Mouse (Mus musculus) limb, embryonic 10.5 days (tissue): ENCODE results near the gene Zeb2. TPM values are rescaled to one million over a fixed set of nuclear protein-coding genes. Genes with fewer than 3 reads are reported as not detected.

ENCODE experiments used
- DNase-seq: peaks from one replicate; pipeline ENCODE4 v3.0.0-alpha.2; 2017; ENCODE audit warnings: low spot score
- H3K27ac ChIP-seq: fragments of 300-500 bp; sonication (generic); 2 replicates; pipeline ENCODE4 v1.5.1; 2016; ENCODE audit warnings: mild to moderate bottlenecking
- H3K27me3 ChIP-seq: fragments of 300-500 bp; sonication (generic); 2 replicates; pipeline ENCODE4 v1.6.1; 2016; ENCODE audit warnings: low read depth, mild to moderate bottlenecking; ENCODE audit not compliant: poor library complexity, severe bottlenecking
- H3K36me3 ChIP-seq: fragments of 300-500 bp; sonication (generic); 2 replicates; pipeline ENCODE4 v1.6.1; 2016; ENCODE audit warnings: mild to moderate bottlenecking, moderate library complexity
- H3K4me1 ChIP-seq: fragments of 300-500 bp; sonication (generic); 2 replicates; pipeline ENCODE4 v1.6.1; 2016
- H3K4me3 ChIP-seq: fragments of 300-500 bp; sonication (generic); 2 replicates; pipeline ENCODE4 v1.5.1; 2016; ENCODE audit warnings: mild to moderate bottlenecking, moderate library complexity
- H3K9me3 ChIP-seq: fragments of 300-500 bp; sonication (generic); replicated peaks from 2 replicates; pipeline ENCODE4 v1.6.1; 2016; ENCODE audit warnings: mild to moderate bottlenecking
- WGBS: fragments of 180-500 bp; shearing (Covaris S2); methylation state at CpG from one replicate; pipeline ENCODE4 v1.1.7; 2016; 5-methylcytosine and 5-hydroxymethylcytosine counted together
- polyA plus RNA-seq: library from polyadenylated mRNA; unstranded; fragments of >200 nt; fragmentation: Nextera tagmentation; extraction: Ambion mirVana; gene quantifications from 2 replicates; pipeline ENCODE4 v1.2.1, GENCODE M21; 2016

Zeb2 gene
- polyA plus RNA-seq, 1 experiment from 2014 or later = 5.3 TPM

- peaks cover 61% of the 10 kb centered on the region for H3K4me1 ChIP-seq
- H3K27me3 ChIP-seq = no peaks in the 10 kb centered on the region
- H3K36me3 ChIP-seq = no peaks in the 10 kb centered on the region
- 70% methylated on average over 2 of the region's 2 CpGs for WGBS
- H3K4me3 ChIP-seq = no peak overlapping the region
- H3K27ac ChIP-seq = no peak overlapping the region
- H3K9me3 ChIP-seq = no peaks in the 10 kb centered on the region
- DNase-seq = no peak
These were observed 65.9 kb downstream of the Zeb2 start for GRCm38 (mm10) chr2:45051321-45051720.

- Histone ChIP-seq H3K9me3 (no peaks in the 10 kb centered on the region), H3K27me3 (no peaks in the 10 kb centered on the region), H3K4me3 (no peak overlapping the region), H3K36me3 (no peaks in the 10 kb centered on the region), H3K27ac (no peak overlapping the region), H3K4me1 (peaks cover 61% of the 10 kb centered on the region)
- DNase-seq = no peak
- WGBS = 77% methylated on average over 4 of the region's 4 CpGs
These were observed 67.3 kb downstream of the Zeb2 start for GRCm38 (mm10) chr2:45049923-45050322.

- WGBS = 69% methylated on average over 2 of the region's 2 CpGs
- Histone ChIP-seq H3K4me3 (no peak overlapping the region), H3K36me3 (no peaks in the 10 kb centered on the region), H3K27ac (no peak overlapping the region), H3K4me1 (peaks cover 61% of the 10 kb centered on the region), H3K9me3 (no peaks in the 10 kb centered on the region), H3K27me3 (no peaks in the 10 kb centered on the region)
- DNase-seq = no peak
These were observed 67.9 kb downstream of the Zeb2 start for GRCm38 (mm10) chr2:45049279-45049678.

- WGBS = 60% methylated on average over 13 of the region's 13 CpGs
- no peaks in the 10 kb centered on the region for H3K36me3 ChIP-seq
- DNase-seq = no peak
- H3K27ac ChIP-seq = no peak overlapping the region
- H3K4me3 ChIP-seq = no peak overlapping the region
- H3K27me3 ChIP-seq = peaks cover 23% of the 10 kb centered on the region
- peaks cover 46% of the 10 kb centered on the region for H3K4me1 ChIP-seq
- H3K9me3 ChIP-seq = no peaks in the 10 kb centered on the region
These were observed 76.4 kb downstream of the Zeb2 start for GRCm38 (mm10) chr2:45040706-45041312.

- Histone ChIP-seq H3K4me3 (no peak overlapping the region), H3K27ac (no peak overlapping the region), H3K9me3 (no peaks in the 10 kb centered on the region), H3K4me1 (peaks cover 34% of the 10 kb centered on the region), H3K27me3 (peaks cover 23% of the 10 kb centered on the region), H3K36me3 (no peaks in the 10 kb centered on the region)
- no peak for DNase-seq
These were observed 77.7 kb downstream of the Zeb2 start for GRCm38 (mm10) chr2:45039503-45039902.

- Histone ChIP-seq H3K4me1 (peaks cover 28% of the 10 kb centered on the region), H3K9me3 (no peaks in the 10 kb centered on the region), H3K36me3 (no peaks in the 10 kb centered on the region), H3K27ac (no peak overlapping the region), H3K27me3 (no peaks in the 10 kb centered on the region), H3K4me3 (no peak overlapping the region)
- WGBS = 92% methylated on average over 7 of the region's 7 CpGs
- DNase-seq = no peak
These were observed 89.0 kb downstream of the Zeb2 start for GRCm38 (mm10) chr2:45028091-45028638.

GRCm38 (mm10) chr2:45017186-45017800 is 99.9 kb downstream of the Zeb2 start:
- DNase-seq = no peak
- H3K4me3 ChIP-seq = no peak overlapping the region
- H3K27me3 ChIP-seq = no peaks in the 10 kb centered on the region
- H3K4me1 ChIP-seq = no peaks in the 10 kb centered on the region
- H3K27ac ChIP-seq = no peak overlapping the region
- H3K9me3 ChIP-seq = no peaks in the 10 kb centered on the region
- H3K36me3 ChIP-seq = no peaks in the 10 kb centered on the region
- 87% methylated on average over 5 of the region's 5 CpGs for WGBS

- H3K4me3 ChIP-seq = no peak overlapping the region
- H3K27ac ChIP-seq = no peak overlapping the region
- no peak for DNase-seq
- no peaks in the 10 kb centered on the region for H3K9me3 ChIP-seq
- H3K36me3 ChIP-seq = no peaks in the 10 kb centered on the region
- H3K4me1 ChIP-seq = peaks cover 5% of the 10 kb centered on the region
- WGBS = 92% methylated on average over 5 of the region's 5 CpGs
- no peaks in the 10 kb centered on the region for H3K27me3 ChIP-seq
These were observed 103.9 kb downstream of the Zeb2 start for GRCm38 (mm10) chr2:45013325-45013724.

GRCm38 (mm10) chr2:45012676-45013075 is 104.5 kb downstream of the Zeb2 start:
- no peak overlapping the region for H3K4me3 ChIP-seq
- peaks cover 5% of the 10 kb centered on the region for H3K4me1 ChIP-seq
- H3K27me3 ChIP-seq = no peaks in the 10 kb centered on the region
- DNase-seq = no peak
- no peaks in the 10 kb centered on the region for H3K36me3 ChIP-seq
- WGBS = 91% methylated on average over 3 of the region's 3 CpGs
- H3K9me3 ChIP-seq = no peaks in the 10 kb centered on the region
- H3K27ac ChIP-seq = no peak overlapping the region

- Histone ChIP-seq H3K36me3 (no peaks in the 10 kb centered on the region), H3K9me3 (no peaks in the 10 kb centered on the region), H3K4me1 (peaks cover 5% of the 10 kb centered on the region), H3K27me3 (no peaks in the 10 kb centered on the region), H3K4me3 (no peak overlapping the region), H3K27ac (no peak overlapping the region)
- no peak for DNase-seq
- WGBS = 89% methylated on average over 1 of the region's 1 CpGs
These were observed 106.5 kb downstream of the Zeb2 start for GRCm38 (mm10) chr2:45010701-45011100.

GRCm38 (mm10) chr2:44999906-45000305 is 117.3 kb downstream of the Zeb2 start:
- H3K36me3 ChIP-seq = peaks cover 11% of the 10 kb centered on the region
- no peaks in the 10 kb centered on the region for H3K27me3 ChIP-seq
- DNase-seq = no peak
- H3K9me3 ChIP-seq = no peaks in the 10 kb centered on the region
- no peak overlapping the region for H3K4me3 ChIP-seq
- WGBS = 31% methylated on average over 6 of the region's 6 CpGs
- H3K27ac ChIP-seq = no peak overlapping the region
- H3K4me1 ChIP-seq = peaks cover 13% of the 10 kb centered on the region

- H3K9me3 ChIP-seq = no peaks in the 10 kb centered on the region
- H3K4me1 ChIP-seq = peaks cover 13% of the 10 kb centered on the region
- no peak overlapping the region for H3K4me3 ChIP-seq
- no peaks in the 10 kb centered on the region for H3K27me3 ChIP-seq
- DNase-seq = no peak
- H3K27ac ChIP-seq = no peak overlapping the region
- 93% methylated on average over 5 of the region's 5 CpGs for WGBS
- peaks cover 11% of the 10 kb centered on the region for H3K36me3 ChIP-seq
These were observed 118.5 kb downstream of the Zeb2 start for GRCm38 (mm10) chr2:44998710-44999109.

- Histone ChIP-seq H3K27me3 (peaks cover 30% of the 10 kb centered on the region), H3K9me3 (no peaks in the 10 kb centered on the region), H3K4me3 (no peak overlapping the region), H3K4me1 (peaks cover 9% of the 10 kb centered on the region), H3K36me3 (no peaks in the 10 kb centered on the region), H3K27ac (no peak overlapping the region)
- 79% methylated on average over 3 of the region's 3 CpGs for WGBS
- no peak for DNase-seq
These were observed 135.5 kb downstream of the Zeb2 start for GRCm38 (mm10) chr2:44981646-44982045.
